Mouse (Mus musculus) E14TG2a.4 (cell line): ENCODE data around the gene Tmem39a.

ENCODE experiments used
- H3K27me3 ChIP-seq: 2 replicates; pipeline ENCODE4 v1.6.1; 2014; ENCODE audit warnings: low read length, control low read depth; ENCODE audit not compliant: insufficient read depth
- H3K36me3 ChIP-seq: 2 replicates; pipeline ENCODE4 v1.6.1; 2014; ENCODE audit warnings: low read length, control low read depth; ENCODE audit not compliant: insufficient read depth
- H3K4me1 ChIP-seq: replicated peaks from 2 replicates; pipeline ENCODE4 v1.6.1; 2014; ENCODE audit warnings: low read depth, low read length, control low read depth
- H3K4me3 ChIP-seq: replicated peaks from 2 replicates; pipeline ENCODE4 v1.5.1; 2014; ENCODE audit warnings: mild to moderate bottlenecking, low read length
- H3K9me3 ChIP-seq: 2 replicates; pipeline ENCODE4 v1.6.1; 2014; ENCODE audit warnings: low read length, control low read depth
- CTCF ChIP-seq: conservative IDR thresholded peaks from 2 replicates; pipeline ENCODE4 v1.5.1; 2014; ENCODE audit warnings: low read length
- NANOG ChIP-seq: IDR thresholded peaks from 2 replicates; pipeline ENCODE4 v1.6.1; 2014; ENCODE audit warnings: borderline replicate concordance, low read length, mixed read lengths
- POU5F1 ChIP-seq: IDR thresholded peaks from 2 replicates; pipeline ENCODE4 v1.6.1; 2014; ENCODE audit warnings: low read length, borderline replicate concordance

Gene Tmem39a

GRCm38 (mm10) chr16:38596651-38597050 is 38.2 kb downstream of the Tmem39a start:
- peaks cover 10% of the 10 kb centered on the region for H3K4me1 ChIP-seq
- H3K9me3 ChIP-seq: no peaks in the 10 kb centered on the region
- H3K4me3 ChIP-seq: no peak overlapping the region
- H3K36me3 ChIP-seq: peaks cover 29% of the 10 kb centered on the region
- no peaks in the 10 kb centered on the region for H3K27me3 ChIP-seq
- TF ChIP-seq NANOG: no peak
- TF ChIP-seq CTCF: no peak
- TF ChIP-seq POU5F1: no peak

- no peaks in the 10 kb centered on the region for H3K9me3 ChIP-seq
- H3K27me3 ChIP-seq: no peaks in the 10 kb centered on the region
- no peak overlapping the region for H3K4me3 ChIP-seq
- H3K4me1 ChIP-seq: peaks cover 21% of the 10 kb centered on the region
- TF ChIP-seq NANOG: no peak
- TF ChIP-seq CTCF: no peak
- no peak for TF ChIP-seq POU5F1
- H3K36me3 ChIP-seq: peaks cover 11% of the 10 kb centered on the region
These were observed 40.6 kb downstream of the Tmem39a start for GRCm38 (mm10) chr16:38598986-38599680.

- Histone ChIP-seq H3K9me3 (no peaks in the 10 kb centered on the region), H3K36me3 (no peaks in the 10 kb centered on the region), H3K27me3 (peaks cover 7% of the 10 kb centered on the region; the same call in 1 of the 2 replicates), H3K4me3 (peak overlapping the region; percentile 77), H3K4me1 (peaks cover 24% of the 10 kb centered on the region)
- TF ChIP-seq CTCF (no peak), NANOG (no peak), POU5F1 (no peak)
These were observed 44.7 kb downstream of the Tmem39a start for GRCm38 (mm10) chr16:38602989-38603804.

- Histone ChIP-seq H3K4me3 (no peak overlapping the region), H3K9me3 (peaks cover 17% of the 10 kb centered on the region), H3K27me3 (peaks cover 26% of the 10 kb centered on the region), H3K36me3 (no peaks in the 10 kb centered on the region), H3K4me1 (peaks cover 27% of the 10 kb centered on the region)
- TF ChIP-seq CTCF (no peak), POU5F1 (no peak), NANOG (no peak)
These were observed 48.0 kb downstream of the Tmem39a start for GRCm38 (mm10) chr16:38606509-38606908.

GRCm38 (mm10) chr16:38608687-38609086 is 50.2 kb downstream of the Tmem39a start:
- Histone ChIP-seq H3K9me3 (peaks cover 17% of the 10 kb centered on the region), H3K4me1 (peaks cover 17% of the 10 kb centered on the region), H3K36me3 (no peaks in the 10 kb centered on the region), H3K4me3 (peak overlapping the region; percentile 69), H3K27me3 (peaks cover 26% of the 10 kb centered on the region)
- TF ChIP-seq NANOG (no peak), CTCF (no peak), POU5F1 (no peak)

- H3K9me3 ChIP-seq: peaks cover 17% of the 10 kb centered on the region
- TF ChIP-seq POU5F1: no peak
- no peak for TF ChIP-seq CTCF
- no peak for TF ChIP-seq NANOG
These were observed 50.6 kb downstream of the Tmem39a start for GRCm38 (mm10) chr16:38609092-38609491.

GRCm38 (mm10) chr16:38612646-38613045 is 54.1 kb downstream of the Tmem39a start:
- H3K4me3 ChIP-seq: no peak overlapping the region
- no peaks in the 10 kb centered on the region for H3K36me3 ChIP-seq
- TF ChIP-seq NANOG (no peak), CTCF (no peak), POU5F1 (no peak)
- H3K27me3 ChIP-seq: peaks cover 25% of the 10 kb centered on the region
- H3K9me3 ChIP-seq: peaks cover 28% of the 10 kb centered on the region
- H3K4me1 ChIP-seq: peaks cover 12% of the 10 kb centered on the region

More at GRCm38 (mm10) chr16:38609092-38609491, 50.6 kb downstream of the Tmem39a start:
- peak overlapping the region; percentile 69 for H3K4me3 ChIP-seq
- peaks cover 15% of the 10 kb centered on the region for H3K4me1 ChIP-seq
- no peaks in the 10 kb centered on the region for H3K36me3 ChIP-seq
- H3K27me3 ChIP-seq: peaks cover 26% of the 10 kb centered on the region

- peaks cover 16% of the 10 kb centered on the region for H3K27me3 ChIP-seq
- no peaks in the 10 kb centered on the region for H3K36me3 ChIP-seq
- H3K4me3 ChIP-seq: no peak overlapping the region
- no peak for TF ChIP-seq POU5F1
- TF ChIP-seq CTCF: no peak
- TF ChIP-seq NANOG: no peak
- peaks cover 10% of the 10 kb centered on the region for H3K4me1 ChIP-seq
- H3K9me3 ChIP-seq: peaks cover 28% of the 10 kb centered on the region
These were observed 55.1 kb downstream of the Tmem39a start for GRCm38 (mm10) chr16:38613646-38614045.
